Mouse (Mus musculus): ENCODE measurements at regions not wholly inside any gene's neighbourhood (a gene's known extent, or its start where the extent isn't known, plus 50 kb on each side); places are given as distances from the start of the nearest gene placed in this dataset.

- TF ChIP-seq CTCF (IDR thresholded peaks at IDR 0.05; ENCODE audit: low read depth, low read length): no peak
- TF ChIP-seq POLR2A (IDR thresholded peaks at IDR 0.05; ENCODE audit: extremely low read depth, insufficient read depth, low read length): no peak
Measured at GRCm38 (mm10) chr7:37254431-37254830, 519.0 kb downstream of the Zfp536 start.

Measured in liver, adult 2 months (tissue).